Mouse (Mus musculus) forelimb bud, embryonic 11.5 days (tissue): ENCODE measurements at regions not wholly inside any gene's neighbourhood (a gene's known extent, or its start where the extent isn't known, plus 50 kb on each side); places are given as distances from the start of the nearest gene placed in this dataset.
A peak's percentile ranks its signal among the peaks of the same experiment; 100 is the strongest.

Experiments used
- DNase-seq: peaks from one replicate; pipeline ENCODE4 v3.0.0-alpha.2; 2012; ENCODE audit warnings: low read depth, low spot score

DNA sequence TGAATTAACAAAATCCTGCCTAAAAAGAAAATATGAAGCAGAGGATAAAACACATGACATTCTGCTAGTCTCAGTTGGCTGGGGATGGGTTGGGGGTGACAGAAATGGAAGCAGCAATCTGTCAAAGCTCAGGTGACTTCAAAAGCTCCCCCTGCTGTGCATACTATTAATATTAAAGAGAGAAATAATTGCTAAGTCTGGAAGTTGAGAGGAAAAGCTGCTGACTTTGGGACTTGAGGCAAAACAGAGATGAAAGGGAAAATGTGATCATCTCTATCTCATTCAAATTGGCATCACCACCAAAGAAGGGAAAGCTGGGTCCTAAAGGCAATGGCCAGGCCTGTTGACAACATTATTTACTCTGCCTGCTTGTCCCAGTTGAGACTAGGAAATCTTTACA lies 90.8 kb downstream of the Rpe65 start:
- no peak for DNase-seq

GRCm38 (mm10) chr3:159724340-159725119 lies 114.9 kb upstream of the Wls start:
- DNase-seq = peak; percentile 45

GRCm38 (mm10) chr3:159732201-159732600 lies 107.3 kb upstream of the Wls start:
- DNase-seq = no peak

DNA sequence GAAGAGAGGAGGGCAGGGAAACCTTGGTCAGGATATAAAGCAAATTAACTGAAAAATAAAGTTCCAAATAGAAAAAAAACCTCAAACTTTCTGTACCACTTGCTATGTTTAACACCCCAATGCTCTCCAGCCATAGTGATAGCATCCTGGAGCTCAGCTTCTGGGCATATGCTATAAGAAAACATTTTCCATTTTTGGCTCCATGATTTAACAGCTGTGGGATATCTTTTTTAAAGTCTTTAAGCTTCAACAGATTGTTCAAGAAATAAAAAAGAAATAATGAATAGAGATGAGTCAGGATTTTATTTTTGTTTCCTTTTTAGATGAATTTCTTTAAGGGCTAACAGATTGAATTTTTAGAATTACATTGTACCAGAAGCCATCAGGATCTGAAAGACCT lies 106.3 kb upstream of the Wls start:
- DNase-seq = no peak

- DNase-seq = no peak
These were observed 104.9 kb upstream of the Wls start for GRCm38 (mm10) chr3:159734547-159734946.

DNA sequence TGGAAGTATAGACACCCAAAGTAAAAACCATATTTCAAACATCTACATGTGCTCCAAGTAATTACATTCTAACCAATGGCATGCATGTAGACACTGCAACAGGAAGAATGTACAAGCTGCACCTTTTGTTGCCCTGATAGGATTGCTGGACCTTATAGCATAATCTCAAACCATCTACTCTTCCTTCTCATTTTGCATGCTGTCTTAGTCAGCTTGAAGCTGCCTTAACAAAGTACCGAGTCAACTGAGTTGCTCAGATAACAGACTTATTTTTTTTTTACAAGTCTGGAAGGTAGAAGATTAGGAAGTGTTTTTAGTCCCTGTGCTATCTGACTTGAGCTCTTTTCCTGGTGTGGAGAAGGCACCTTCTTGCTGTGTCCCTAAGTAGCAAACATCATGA lies 103.4 kb upstream of the Wls start:
- no peak for DNase-seq

DNA sequence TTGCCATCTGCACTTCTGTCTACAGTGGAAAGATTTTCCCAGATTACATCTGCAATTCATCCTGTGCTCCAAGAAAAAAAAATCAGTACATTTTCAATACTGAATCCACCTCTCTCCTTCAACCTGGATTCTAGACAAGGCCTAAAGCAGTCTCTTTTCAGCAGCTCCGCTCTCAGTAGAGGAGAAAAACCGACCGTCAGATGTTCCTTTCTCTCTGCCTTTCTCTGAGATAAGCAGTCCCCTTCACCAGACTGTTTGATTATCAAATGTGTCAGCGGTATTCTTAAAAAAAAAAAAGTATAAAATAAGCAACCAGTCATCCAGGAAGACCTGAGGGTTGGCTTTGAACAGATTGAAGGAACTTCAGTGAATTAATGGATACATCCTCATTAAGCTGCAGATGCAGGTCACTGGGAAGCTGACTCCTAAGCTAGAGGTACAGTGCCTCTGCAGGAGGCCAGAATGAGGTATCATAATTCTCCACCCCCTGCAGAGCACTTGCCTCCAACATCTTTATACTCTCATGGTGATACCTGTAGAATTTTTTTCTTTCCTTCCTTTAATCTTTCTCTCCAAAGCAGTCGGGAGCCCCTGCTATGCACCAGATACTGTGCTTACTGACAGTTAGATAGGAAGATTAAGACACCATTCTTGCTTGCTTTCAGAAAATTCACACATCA lies 98.7 kb upstream of the Wls start:
- no peak for DNase-seq

DNA sequence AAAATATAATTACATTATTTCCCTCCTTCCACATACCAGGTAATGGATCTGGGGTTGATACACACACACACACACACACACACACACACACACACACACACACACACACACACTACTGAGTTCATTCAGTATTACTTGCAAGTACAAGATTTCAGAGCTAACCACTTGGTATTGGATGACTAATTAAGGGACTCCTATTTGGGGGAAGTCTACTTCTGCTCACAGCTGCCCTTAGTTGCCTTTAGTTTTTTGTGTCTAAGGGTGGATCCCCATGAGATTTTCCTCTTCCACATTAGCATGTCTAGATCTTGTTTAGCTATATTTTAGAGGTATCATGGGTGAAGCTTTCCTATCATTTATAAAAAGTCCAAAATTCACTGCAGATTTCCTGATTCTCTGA lies 97.7 kb upstream of the Wls start:
- DNase-seq = no peak

DNA sequence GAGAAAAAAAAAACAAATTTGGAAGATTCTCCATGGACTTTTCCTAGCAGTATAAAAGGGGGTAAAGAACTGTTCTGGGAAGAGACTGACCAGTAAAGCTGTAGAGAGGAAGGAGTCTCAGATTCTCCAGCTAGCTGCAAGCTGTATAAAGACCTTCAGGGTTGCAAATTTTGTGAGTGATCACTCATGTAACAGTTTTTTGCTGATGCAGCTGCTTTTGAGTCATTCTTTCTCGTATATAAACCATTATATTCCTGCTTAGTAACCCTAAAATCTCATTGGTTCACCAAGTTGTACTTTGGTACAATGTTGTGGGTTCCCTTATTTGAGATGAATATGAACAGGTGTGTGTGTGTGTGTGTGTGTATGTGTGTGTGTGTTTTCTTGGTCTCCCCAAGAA lies 79.7 kb upstream of the Wls start:
- DNase-seq = no peak

GRCm38 (mm10) chr3:159760293-159760692 lies 79.2 kb upstream of the Wls start:
- DNase-seq = no peak

DNA sequence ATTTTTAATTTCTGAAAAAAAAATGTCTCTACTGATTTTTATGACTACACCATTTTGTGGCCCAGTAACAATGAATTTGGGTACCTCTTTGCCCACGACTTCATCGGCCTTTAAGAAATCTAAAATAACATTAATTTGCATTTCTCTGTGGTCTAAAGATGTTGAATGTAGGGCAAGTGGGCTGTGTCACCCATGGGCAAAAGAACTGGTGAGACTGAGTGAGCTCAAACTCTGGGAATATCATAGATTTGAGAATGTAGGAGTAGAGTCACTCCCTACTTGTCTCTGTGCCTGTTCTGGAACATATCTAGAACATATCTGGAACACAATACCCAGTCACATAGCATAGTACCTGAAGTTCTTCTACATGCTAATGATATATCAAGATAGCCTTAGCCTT lies 78.5 kb upstream of the Wls start:
- no peak for DNase-seq

DNA sequence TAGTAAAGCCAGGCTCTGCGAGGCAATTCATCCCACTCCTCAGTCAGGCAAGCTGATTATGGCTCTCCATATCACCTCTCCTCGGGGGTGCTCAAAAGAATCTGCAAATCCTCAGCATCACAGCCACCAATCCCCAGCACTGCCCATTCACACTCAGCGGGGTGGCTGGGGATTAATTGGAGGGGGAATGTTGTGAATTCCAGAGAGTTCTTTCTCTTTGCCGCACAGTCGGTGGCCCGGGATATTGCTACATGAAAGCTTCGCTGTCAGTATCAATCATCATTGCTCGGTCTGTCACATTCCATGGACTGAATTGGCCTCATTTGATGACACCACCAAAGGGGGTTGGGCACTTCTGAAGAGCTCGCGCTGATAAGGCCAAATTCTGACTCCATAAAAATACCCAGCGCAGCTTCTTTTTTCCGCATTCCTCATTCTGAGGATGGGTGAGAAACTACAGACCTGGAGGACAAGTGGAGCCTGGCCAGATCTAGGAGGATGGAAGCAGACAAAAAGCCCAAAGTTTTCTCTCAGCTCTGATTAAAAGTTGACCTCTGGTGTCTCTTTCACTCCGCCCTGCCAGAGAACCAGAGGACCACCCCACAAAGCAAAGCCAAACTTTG lies 57.1 kb upstream of the Wls start:
- DNase-seq = peak; percentile 46

DNA sequence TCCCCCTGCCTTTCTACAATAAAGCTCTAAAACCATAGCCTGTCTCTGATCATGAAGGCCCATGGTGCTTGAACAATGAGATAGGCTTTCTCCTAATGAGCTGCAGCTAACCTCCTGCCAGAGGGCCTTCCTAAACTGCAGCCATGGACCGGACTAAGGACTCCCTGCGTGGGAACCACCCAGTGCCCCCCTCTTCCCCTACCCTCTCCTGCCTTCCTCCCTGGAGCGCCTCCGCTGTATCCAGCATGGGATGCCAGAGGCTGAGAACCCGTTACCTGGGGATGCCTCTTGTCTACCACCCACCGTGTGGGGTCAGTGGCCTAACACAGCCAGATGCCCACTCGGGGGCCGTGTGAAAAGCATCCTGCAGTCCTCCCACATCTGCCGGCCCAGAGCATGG lies 51.7 kb upstream of the Wls start:
- DNase-seq = no peak
